Mouse (Mus musculus): ENCODE data around the gene Taf8.

Taf8 gene

DNA sequence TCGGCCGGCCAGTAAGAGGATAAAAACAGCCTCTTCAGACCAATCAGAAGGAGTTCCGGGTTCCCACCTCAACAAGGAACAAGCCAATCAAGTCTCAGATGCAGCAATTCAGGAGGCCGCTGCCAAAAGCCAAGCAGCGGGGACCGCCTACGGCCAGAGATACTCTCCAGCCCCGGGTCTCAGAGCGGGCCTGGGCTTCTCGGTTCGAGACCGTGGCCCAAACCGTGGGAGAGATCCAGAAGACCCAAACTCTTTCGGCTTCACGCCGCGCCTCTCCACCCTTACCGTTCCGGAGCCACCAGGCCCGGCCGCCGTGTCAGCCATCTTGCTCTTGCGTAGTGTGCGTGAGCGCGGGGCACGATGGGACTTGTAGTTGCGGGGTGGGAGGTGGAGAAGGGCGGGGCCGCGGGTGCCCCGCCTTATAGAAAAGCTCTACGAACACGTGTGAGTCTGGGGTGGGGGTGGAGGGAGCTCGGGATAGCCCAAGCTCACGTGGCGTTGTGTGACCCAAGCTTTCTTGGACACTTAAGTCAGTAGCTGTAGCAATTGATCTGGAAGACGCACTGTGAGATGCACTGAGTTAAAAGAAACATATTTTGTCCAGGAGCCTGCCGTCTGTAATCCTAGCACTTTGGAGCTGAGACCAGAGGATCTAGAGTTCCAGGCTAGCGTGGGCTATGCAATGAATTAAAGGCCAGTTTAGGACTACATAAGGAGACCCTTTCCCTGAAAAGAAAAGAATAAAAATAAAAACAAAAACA lies at the start of gene Taf8:
Gene Taf8, minus strand, starts transcription at position 347 of the 761 bp plus-strand sequence.
- in situ Hi-C loops (cut with MboI, MseI): loop anchor here (25.0 kb wide), 3 partner anchors 910 to 1940 kb away; partner anchors contain the start of genes Gtpbp2, Hsp90ab1, Mad2l1bp and Nfkbie

GRCm38 (mm10) chr17:47551049-47551448 lies 49.0 kb upstream of the Taf8 start:
- in situ Hi-C loops (cut with MboI, MseI): no loop called here

- in situ Hi-C loops (cut with MboI, MseI): no loop called here
Measured at GRCm38 (mm10) chr17:47545861-47546331, 43.8 kb upstream of the Taf8 start.

- in situ Hi-C loops (cut with MboI, MseI): no loop called here
Measured at GRCm38 (mm10) chr17:47545154-47545553, 43.1 kb upstream of the Taf8 start.

DNA sequence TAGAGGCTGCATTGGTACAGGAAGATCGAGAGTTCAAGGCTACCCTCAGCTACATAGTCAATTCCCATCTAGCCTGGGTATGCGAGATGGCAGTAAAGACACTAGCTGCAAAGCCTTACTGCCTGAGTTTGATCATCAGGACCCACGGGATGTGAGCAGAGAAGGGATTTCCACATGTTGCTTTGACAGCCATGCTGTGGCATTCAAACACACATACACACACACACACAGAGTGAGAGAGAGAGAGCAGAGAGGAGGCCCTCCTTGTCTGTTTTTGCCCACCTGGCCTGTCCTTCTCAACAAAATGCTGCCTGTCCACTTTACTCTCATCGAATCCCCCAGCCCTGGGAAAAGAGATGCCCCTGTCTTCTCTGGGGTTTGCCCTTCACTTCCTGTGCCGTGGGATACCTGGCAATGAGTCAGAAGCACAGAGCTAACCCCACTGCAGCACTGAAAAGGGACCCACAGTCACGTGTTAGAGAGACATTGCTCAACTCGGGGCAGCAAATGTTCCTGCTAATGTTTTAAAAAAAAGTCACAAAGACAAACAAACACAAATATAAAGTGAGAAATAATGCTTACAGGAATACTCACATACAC lies 41.1 kb upstream of the Taf8 start:
- in situ Hi-C loops (cut with MboI, MseI): no loop called here

DNA sequence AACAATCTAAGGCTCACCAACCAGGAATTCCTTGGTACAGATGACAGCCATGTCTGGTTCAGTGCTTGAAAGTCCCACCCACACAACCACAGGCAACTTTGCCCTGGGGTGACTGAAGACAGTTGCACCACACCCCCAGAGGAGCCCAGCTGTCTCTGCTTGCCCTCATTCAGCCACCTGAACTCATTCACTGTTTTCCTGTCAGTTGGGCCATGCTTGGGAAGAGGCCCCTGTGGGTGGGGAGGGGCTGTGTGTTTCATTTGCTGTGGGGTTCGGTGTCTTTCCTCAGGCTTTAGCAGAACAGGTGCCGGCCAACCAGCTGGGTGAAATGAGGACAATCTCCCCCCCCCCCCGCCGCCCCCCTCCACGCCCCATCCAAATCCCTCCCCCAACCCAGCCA lies 40.0 kb upstream of the Taf8 start:
- in situ Hi-C loops (cut with MboI, MseI): no loop called here

DNA sequence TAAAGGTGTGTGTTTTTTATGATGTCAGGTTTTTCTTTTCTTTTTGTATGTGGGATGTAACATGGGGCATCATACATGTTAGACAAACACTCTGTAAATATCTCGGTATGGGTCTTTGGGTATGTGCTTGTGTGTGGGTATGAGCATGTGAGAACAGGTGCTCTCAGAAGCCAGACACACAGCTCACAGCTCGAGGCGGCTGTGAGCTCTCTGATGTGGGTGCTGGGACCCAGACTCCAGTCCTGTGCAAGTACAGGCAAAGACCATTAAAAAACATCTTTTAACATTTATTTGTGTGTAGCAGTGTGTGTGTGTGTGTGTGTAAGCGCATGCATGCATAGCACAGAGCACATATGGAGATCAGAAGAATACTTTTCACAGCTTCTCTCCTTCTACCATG lies 37.0 kb upstream of the Taf8 start:
- in situ Hi-C loops (cut with MboI, MseI): no loop called here

DNA sequence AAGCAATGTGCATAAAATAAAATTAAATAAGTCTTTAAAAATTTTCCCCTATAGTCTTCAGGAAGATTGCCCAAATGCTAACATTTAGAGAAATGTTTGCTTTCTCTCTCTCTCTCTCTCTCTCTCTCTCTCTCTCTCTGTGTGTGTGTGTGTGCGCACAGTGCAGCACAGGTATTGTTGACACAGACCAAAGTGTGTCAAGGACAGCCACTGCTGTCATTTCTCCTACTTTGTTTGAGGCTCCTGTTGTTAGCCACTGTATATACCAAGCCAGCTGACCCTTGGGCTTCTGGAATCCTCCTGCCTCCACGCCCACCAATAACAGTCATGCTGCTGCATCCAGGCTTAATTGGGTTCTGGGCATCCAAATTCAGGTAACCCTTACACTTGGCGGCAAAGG lies 36.0 kb upstream of the Taf8 start:
- in situ Hi-C loops (cut with MboI, MseI): no loop called here

GRCm38 (mm10) chr17:47535812-47536236 lies 33.7 kb upstream of the Taf8 start:
- in situ Hi-C loops (cut with MboI, MseI): no loop called here

- in situ Hi-C loops (cut with MboI, MseI): no loop called here
Measured at GRCm38 (mm10) chr17:47533691-47534090, 31.6 kb upstream of the Taf8 start.

DNA sequence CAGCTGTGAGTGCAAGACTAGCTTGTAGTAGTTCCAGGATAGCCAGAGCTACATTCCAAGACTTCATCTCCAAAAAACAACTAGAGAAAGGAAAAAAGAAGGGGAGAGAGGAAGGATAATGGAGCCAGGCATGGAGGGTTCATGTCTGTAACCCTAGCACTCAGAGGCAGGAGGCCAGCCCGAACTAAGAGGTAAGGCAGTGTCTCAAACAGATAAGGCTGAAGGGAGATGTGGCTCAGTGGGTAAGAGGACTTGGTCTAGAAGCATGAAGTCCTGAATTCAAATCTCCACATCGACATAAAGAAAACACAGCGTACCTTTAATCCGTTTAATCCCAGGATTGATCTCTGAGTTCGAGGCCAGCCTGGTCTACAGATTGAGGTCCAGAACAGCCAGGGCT lies 30.3 kb upstream of the Taf8 start:
- in situ Hi-C loops (cut with MboI, MseI): no loop called here

GRCm38 (mm10) chr17:47531387-47531818 lies 29.3 kb upstream of the Taf8 start:
- in situ Hi-C loops (cut with MboI, MseI): no loop called here

- in situ Hi-C loops (cut with MboI, MseI): no loop called here
Measured at GRCm38 (mm10) chr17:47529595-47529994, 27.5 kb upstream of the Taf8 start.

- in situ Hi-C loops (cut with MboI, MseI): no loop called here
Measured at GRCm38 (mm10) chr17:47528919-47529318, 26.8 kb upstream of the Taf8 start.

- in situ Hi-C loops (cut with MboI, MseI): no loop called here
Measured at GRCm38 (mm10) chr17:47527581-47528300, 25.6 kb upstream of the Taf8 start.

GRCm38 (mm10) chr17:47526856-47527520 lies 24.9 kb upstream of the Taf8 start:
- in situ Hi-C loops (cut with MboI, MseI): no loop called here

DNA sequence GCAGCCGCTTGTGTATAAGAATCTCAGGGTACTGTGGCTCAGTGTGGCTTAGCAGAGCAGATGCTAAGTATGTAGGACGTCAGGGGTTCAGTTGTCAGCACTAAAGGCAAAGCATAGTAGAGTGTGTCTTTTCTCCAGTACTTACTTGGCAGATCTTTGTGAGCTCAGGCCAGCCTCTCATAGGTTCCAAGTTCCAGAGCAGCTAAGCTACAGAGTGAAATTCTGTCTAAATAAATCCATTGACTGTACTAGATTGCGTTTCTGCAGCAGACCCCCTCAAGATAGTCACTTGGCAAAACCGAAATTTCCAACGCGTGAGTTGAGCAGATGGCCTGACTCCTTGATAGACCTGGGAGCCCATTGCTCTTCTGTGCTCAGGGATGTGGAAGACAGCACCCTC lies 22.9 kb upstream of the Taf8 start:
- in situ Hi-C loops (cut with MboI, MseI): loop anchor here (25.0 kb wide), 3 partner anchors 887 to 1963 kb away; partner anchors contain the start of genes Gtpbp2, Hsp90ab1, Mad2l1bp and Nfkbie

DNA sequence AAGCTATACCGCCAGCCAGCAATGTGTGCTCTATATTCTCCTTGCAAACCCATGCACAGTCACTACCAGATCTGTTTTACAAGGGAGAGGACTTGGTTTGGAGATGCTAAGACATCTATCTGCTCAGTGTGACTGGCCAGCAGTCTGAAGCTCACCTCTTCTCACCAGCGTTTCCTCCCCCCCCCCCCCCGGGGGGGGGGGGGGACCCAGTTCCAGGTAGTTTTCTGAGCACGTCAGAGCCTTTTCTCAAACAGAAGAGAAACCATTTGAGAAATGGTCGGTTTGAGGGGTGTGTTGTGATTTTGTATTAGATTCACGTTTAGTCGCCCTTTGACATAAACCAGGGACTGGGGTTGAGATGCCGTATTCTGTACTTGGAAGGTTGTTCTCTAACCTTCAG lies 22.0 kb upstream of the Taf8 start:
- in situ Hi-C loops (cut with MboI, MseI): loop anchor here (25.0 kb wide), 3 partner anchors 888 to 1962 kb away; partner anchors contain the start of genes Gtpbp2, Hsp90ab1, Mad2l1bp and Nfkbie

DNA sequence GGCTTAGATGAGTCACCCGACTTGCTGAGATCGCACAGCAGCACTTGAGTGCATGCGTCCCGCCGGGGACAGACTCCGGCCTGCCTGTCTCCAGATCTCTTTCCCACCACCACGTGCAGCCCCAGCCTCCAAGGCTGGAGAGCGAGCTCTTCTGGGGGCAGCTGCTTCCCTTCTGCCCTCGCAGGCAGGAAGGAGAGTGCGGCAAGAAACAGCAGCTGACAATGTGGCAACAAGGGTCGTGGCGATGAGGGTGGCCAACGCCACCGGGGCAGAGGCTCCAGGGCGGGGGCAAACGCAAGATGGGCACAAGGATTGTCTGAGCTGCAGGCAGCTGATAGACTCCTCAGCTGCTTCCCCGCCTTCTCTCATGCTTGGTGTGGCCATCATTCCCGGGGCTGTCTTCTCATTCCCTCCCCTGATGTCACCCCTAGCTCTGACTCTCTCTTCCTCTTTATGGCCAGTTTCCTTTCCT lies 21.2 kb upstream of the Taf8 start:
- in situ Hi-C loops (cut with MboI, MseI): loop anchor here (25.0 kb wide), 3 partner anchors 889 to 1961 kb away; partner anchors contain the start of genes Gtpbp2, Hsp90ab1, Mad2l1bp and Nfkbie

DNA sequence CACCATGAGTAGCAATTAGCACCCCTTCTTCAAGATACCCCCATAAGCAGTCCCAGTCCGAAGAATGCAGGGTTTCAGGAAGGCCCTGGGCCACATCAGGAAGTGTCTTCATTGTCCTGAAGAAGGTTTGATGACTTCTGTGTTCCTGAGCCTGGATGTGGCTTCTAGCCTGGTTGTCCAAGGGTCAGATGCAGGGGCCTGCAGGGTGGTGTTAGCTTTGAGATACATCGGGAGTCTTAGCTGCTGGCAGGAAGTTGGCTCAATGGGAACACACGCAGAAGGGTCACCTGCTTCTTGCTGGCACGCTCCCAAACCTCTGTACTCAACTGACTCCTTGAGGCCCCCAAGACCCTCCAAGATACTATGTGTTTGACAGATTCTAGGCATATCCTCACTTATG lies 20.4 kb upstream of the Taf8 start:
- in situ Hi-C loops (cut with MboI, MseI): loop anchor here (25.0 kb wide), 3 partner anchors 890 to 1960 kb away; partner anchors contain the start of genes Gtpbp2, Hsp90ab1, Mad2l1bp and Nfkbie

All from T-helper 1 cell (primary cell).